9 mouse cellular contexts compared by ENCODE assay signal in genomic region chr15:103299644-103300043, GRCm38 (mm10). TPM values are rescaled to one million over a fixed set of nuclear protein-coding genes. Genes with fewer than 3 reads are reported as not detected.
A peak's percentile ranks its signal among the peaks of the same experiment; 100 is the strongest.
DNase-seq lines count a peak whose midpoint lies in the region; ATAC-seq and TF ChIP-seq lines count a peak whose summit lies in the region.
"Had no signal": no experiment of that assay in that cellular context is flagged by ENCODE, and none has a peak within 500 bp of the region (broad histone marks: within the 10 kb centered on the region; RNA-seq: fewer than 3 reads in every experiment).

No protein-coding gene starts in this region.

- peak overlapping the region; percentile 55 for H3K9ac ChIP-seq in heart, embryonic 12.5 days
- H3K9ac ChIP-seq in stomach, embryonic 14.5 days (replicated peaks; ENCODE audit: low read depth, low read length), result no peak overlapping the region
- H3K9ac ChIP-seq in stomach, postnatal 0 days (ENCODE audit: low read length), result no peak overlapping the region
- H3K9ac ChIP-seq in stomach, embryonic 16.5 days (ENCODE audit: low read length), result 0 out of 2 replicates have a peak overlapping the region, but pooled peaks have one; percentile 44

- 49% methylated on average over 8 of the region's 8 CpGs for whole genome bisulfite sequencing in heart, embryonic 12.5 days
- WGBS in stomach, embryonic 14.5 days, result 33% methylated on average over 8 of the region's 8 CpGs
- 42% methylated on average over 8 of the region's 8 CpGs for WGBS in stomach, postnatal 0 days
- 27% methylated on average over 8 of the region's 8 CpGs for WGBS in limb, embryonic 10.5 days
- 52% methylated on average over 8 of the region's 8 CpGs for WGBS in stomach, embryonic 16.5 days

- peaks cover 63% of the 10 kb centered on the region for H3K4me1 ChIP-seq in heart, embryonic 12.5 days (replicated peaks)
- peaks cover 63% of the 10 kb centered on the region for H3K4me1 ChIP-seq in stomach, embryonic 14.5 days (ENCODE audit: control insufficient read depth, insufficient read depth, low read length)
- peaks cover 10% of the 10 kb centered on the region for H3K4me1 ChIP-seq in stomach, postnatal 0 days (replicated peaks; ENCODE audit: control insufficient read depth, insufficient read depth)
- peaks cover 100% of the 10 kb centered on the region for H3K4me1 ChIP-seq in limb, embryonic 10.5 days
- peaks cover 48% of the 10 kb centered on the region for H3K4me1 ChIP-seq in stomach, embryonic 16.5 days (ENCODE audit: control insufficient read depth, insufficient read depth, low read length)

- H3K9me3 ChIP-seq in heart, embryonic 12.5 days (replicated peaks), result no peaks in the 10 kb centered on the region
- no peaks in the 10 kb centered on the region for H3K9me3 ChIP-seq in stomach, embryonic 14.5 days (ENCODE audit: control insufficient read depth, low read depth, low read length)
- H3K9me3 ChIP-seq in stomach, postnatal 0 days (ENCODE audit: control insufficient read depth, low read length), result no peaks in the 10 kb centered on the region
- no peaks in the 10 kb centered on the region for H3K9me3 ChIP-seq in limb, embryonic 10.5 days (replicated peaks)
- H3K9me3 ChIP-seq in stomach, embryonic 16.5 days (replicated peaks; ENCODE audit: control insufficient read depth, low read length), result no peaks in the 10 kb centered on the region

- H3K36me3 ChIP-seq in heart, embryonic 12.5 days, result peaks cover 39% of the 10 kb centered on the region
- H3K36me3 ChIP-seq in stomach, embryonic 14.5 days (ENCODE audit: control insufficient read depth, insufficient read depth, low read length), result peaks cover 28% of the 10 kb centered on the region; the same call in 1 of the 2 replicates
- H3K36me3 ChIP-seq in stomach, postnatal 0 days (ENCODE audit: control insufficient read depth, insufficient read depth, low read length), result peaks cover 5% of the 10 kb centered on the region
- H3K36me3 ChIP-seq in limb, embryonic 10.5 days, result peaks cover 29% of the 10 kb centered on the region
- no peaks in the 10 kb centered on the region for H3K36me3 ChIP-seq in stomach, embryonic 16.5 days (ENCODE audit: control insufficient read depth, insufficient read depth, low read length)

- no peak for ATAC-seq in heart, embryonic 12.5 days (ENCODE audit: insufficient number of reproducible peaks, low FRiP score)
- ATAC-seq in stomach, embryonic 14.5 days (ENCODE audit: insufficient number of reproducible peaks, insufficient read depth, low FRiP score, low read depth), result peak; percentile 3; the same call in 1 of the 2 replicates
- no peak for ATAC-seq in stomach, postnatal 0 days (ENCODE audit: low FRiP score, low TSS enrichment)
- 0 out of 2 replicates have a peak, but pooled peaks have one; percentile 3 for ATAC-seq in stomach, embryonic 16.5 days (ENCODE audit: insufficient read depth, low FRiP score)

- H3K27ac ChIP-seq in heart, embryonic 12.5 days (ENCODE audit: poor library complexity, severe bottlenecking), result 0 out of 2 replicates have a peak overlapping the region, but pooled peaks have one; percentile 63
- H3K27ac ChIP-seq in stomach, embryonic 14.5 days (ENCODE audit: low read length), result peak overlapping the region; percentile 90
- H3K27ac ChIP-seq in stomach, postnatal 0 days (replicated peaks), result no peak overlapping the region; the same call in 1 of the 2 replicates
- H3K27ac ChIP-seq in limb, embryonic 10.5 days, result peak overlapping the region; percentile 94
- H3K27ac ChIP-seq in stomach, embryonic 16.5 days (ENCODE audit: low read length), result peak overlapping the region; percentile 73

- DNase-seq in heart, adult 18-20 months, result no peak
- no peak for DNase-seq in stomach, postnatal 0 days (ENCODE audit: low spot score)
- DNase-seq in limb, embryonic 10.5 days (ENCODE audit: low spot score), result no peak
- no peak for DNase-seq in testis, postnatal 14 days (ENCODE audit: low spot score)
- DNase-seq in frontal cortex, postnatal 10 days (ENCODE audit: low spot score in 2 of 2), result no peak
- DNase-seq: adrenal gland, postnatal 25 days had no signal

- TF ChIP-seq CTCF in stomach, postnatal 0 days (IDR thresholded peaks at IDR 0.05; ENCODE audit: low read depth), result no peak

- H3K4me2 ChIP-seq in heart, embryonic 12.5 days, result peak overlapping the region; percentile 64
- H3K4me2 ChIP-seq in stomach, embryonic 14.5 days (replicated peaks; ENCODE audit: low read depth, low read length), result peak overlapping the region; percentile 30
- no peak overlapping the region; the same call in 1 of the 2 replicates for H3K4me2 ChIP-seq in stomach, postnatal 0 days (replicated peaks; ENCODE audit: low read depth)
- H3K4me2 ChIP-seq in stomach, embryonic 16.5 days (ENCODE audit: low read depth, low read length), result peak overlapping the region; percentile 41

- peak overlapping the region; percentile 28; the same call in 1 of the 2 replicates for H3K4me3 ChIP-seq in heart, embryonic 12.5 days
- no peak overlapping the region for H3K4me3 ChIP-seq in stomach, embryonic 14.5 days (ENCODE audit: low read depth, low read length)
- H3K4me3 ChIP-seq in stomach, postnatal 0 days (ENCODE audit: low read depth, low read length), result no peak overlapping the region
- H3K4me3 ChIP-seq in limb, embryonic 10.5 days, result peak overlapping the region; percentile 41
- H3K4me3 ChIP-seq in stomach, embryonic 16.5 days (replicated peaks; ENCODE audit: low read length), result no peak overlapping the region

- H3K27me3 ChIP-seq in heart, embryonic 12.5 days (replicated peaks), result no peaks in the 10 kb centered on the region
- H3K27me3 ChIP-seq in stomach, embryonic 14.5 days (ENCODE audit: control insufficient read depth, insufficient read depth, low read length), result no peaks in the 10 kb centered on the region
- H3K27me3 ChIP-seq in stomach, postnatal 0 days (ENCODE audit: control insufficient read depth, insufficient read depth, low read length), result no peaks in the 10 kb centered on the region
- no peaks in the 10 kb centered on the region for H3K27me3 ChIP-seq in limb, embryonic 10.5 days (ENCODE audit: low read depth, poor library complexity, severe bottlenecking)
- H3K27me3 ChIP-seq in stomach, embryonic 16.5 days (ENCODE audit: control insufficient read depth, insufficient read depth, low read length), result no peaks in the 10 kb centered on the region

- TF ChIP-seq EP300 in stomach, postnatal 0 days (optimal IDR thresholded peaks at IDR 0.05), result no peak

RNA-seq across cellular contexts. Expression of gene Gpr84, which starts 10.8 kb away (rescaled TPM):
- polyA plus RNA-seq in heart, embryonic 12.5 days (2016; fragmentation: Nextera tagmentation; extraction: Ambion mirVana), result 0.17 and 0.29 TPM in 2 replicates
- total RNA-seq in heart, adult 18-20 months (2021), result not detected
- polyA plus RNA-seq in stomach, embryonic 14.5 days (2014; fragmentation: Nextera tagmentation; extraction: Ambion mirVana), result 0.24 and 0.46 TPM in 2 replicates
- polyA plus RNA-seq in stomach, postnatal 0 days (2015; fragmentation: Nextera tagmentation; extraction: Ambion mirVana), result 0.30 and 0.46 TPM in 2 replicates
- 0.28 and 0.30 TPM in 2 replicates for polyA plus RNA-seq in limb, embryonic 10.5 days (2016; fragmentation: Nextera tagmentation; extraction: Ambion mirVana)
- polyA plus RNA-seq in stomach, embryonic 16.5 days (2015; fragmentation: Nextera tagmentation; extraction: Ambion mirVana), result 0.15 and 0.59 TPM in 2 replicates
- total RNA-seq: adrenal gland, postnatal 25 days had no signal

RNA-seq across cellular contexts. Expression of gene Copz1, which starts 27.1 kb away (rescaled TPM):
- 166 TPM in 2 replicates for polyA plus RNA-seq in heart, embryonic 12.5 days (2016; fragmentation: Nextera tagmentation; extraction: Ambion mirVana)
- 10 to 100 TPM; 52.3 to 52.9 TPM for total RNA-seq in heart, adult 18-20 months (2021)
- polyA plus RNA-seq in stomach, embryonic 14.5 days (2014; fragmentation: Nextera tagmentation; extraction: Ambion mirVana), result 281 and 289 TPM in 2 replicates
- 159 and 168 TPM in 2 replicates for polyA plus RNA-seq in stomach, postnatal 0 days (2015; fragmentation: Nextera tagmentation; extraction: Ambion mirVana)
- polyA plus RNA-seq in limb, embryonic 10.5 days (2016; fragmentation: Nextera tagmentation; extraction: Ambion mirVana), result 305 and 309 TPM in 2 replicates
- 265 and 272 TPM in 2 replicates for polyA plus RNA-seq in stomach, embryonic 16.5 days (2015; fragmentation: Nextera tagmentation; extraction: Ambion mirVana)

RNA-seq across cellular contexts. Expression of gene Zfp385a, which starts 40.2 kb away (rescaled TPM):
- 9.2 and 10.3 TPM in 2 replicates for polyA plus RNA-seq in heart, embryonic 12.5 days (2016; fragmentation: Nextera tagmentation; extraction: Ambion mirVana)
- 10 to 100 TPM in 1 of 2 experiments, 1 to 10 TPM in 1; 8.9 to 10.3 TPM for total RNA-seq in heart, adult 18-20 months (2021)
- polyA plus RNA-seq in stomach, embryonic 14.5 days (2014; fragmentation: Nextera tagmentation; extraction: Ambion mirVana), result 11.1 and 11.7 TPM in 2 replicates
- polyA plus RNA-seq in stomach, postnatal 0 days (2015; fragmentation: Nextera tagmentation; extraction: Ambion mirVana), result 6.0 and 7.4 TPM in 2 replicates
- polyA plus RNA-seq in limb, embryonic 10.5 days (2016; fragmentation: Nextera tagmentation; extraction: Ambion mirVana), result 22.1 and 22.8 TPM in 2 replicates
- 6.9 and 7.0 TPM in 2 replicates for polyA plus RNA-seq in stomach, embryonic 16.5 days (2015; fragmentation: Nextera tagmentation; extraction: Ambion mirVana)

RNA-seq across cellular contexts. Expression of gene Nfe2, which starts 41.4 kb away (rescaled TPM):
- polyA plus RNA-seq in heart, embryonic 12.5 days (2016; fragmentation: Nextera tagmentation; extraction: Ambion mirVana), result 12.1 and 12.4 TPM in 2 replicates
- 1 to 10 TPM in 1 of 2 experiments, under 1 TPM in 1; 0.46 to 1.2 TPM for total RNA-seq in heart, adult 18-20 months (2021)
- 1.9 and 2.0 TPM in 2 replicates for polyA plus RNA-seq in stomach, embryonic 14.5 days (2014; fragmentation: Nextera tagmentation; extraction: Ambion mirVana)
- 0.50 and 0.70 TPM in 2 replicates for polyA plus RNA-seq in stomach, postnatal 0 days (2015; fragmentation: Nextera tagmentation; extraction: Ambion mirVana)
- polyA plus RNA-seq in limb, embryonic 10.5 days (2016; fragmentation: Nextera tagmentation; extraction: Ambion mirVana), result 5.9 and 6.1 TPM in 2 replicates
- 8.7 and 11.1 TPM in 2 replicates for polyA plus RNA-seq in stomach, embryonic 16.5 days (2015; fragmentation: Nextera tagmentation; extraction: Ambion mirVana)

RNA-seq across cellular contexts. Expression of gene Hnrnpa1, which starts 59.4 kb away (rescaled TPM):
- polyA plus RNA-seq in heart, embryonic 12.5 days (2016; fragmentation: Nextera tagmentation; extraction: Ambion mirVana), result 554 and 557 TPM in 2 replicates
- total RNA-seq in heart, adult 18-20 months (2021), result 100 to 1,000 TPM; 147 to 150 TPM
- polyA plus RNA-seq in stomach, embryonic 14.5 days (2014; fragmentation: Nextera tagmentation; extraction: Ambion mirVana), result 852 and 906 TPM in 2 replicates
- 236 and 251 TPM in 2 replicates for polyA plus RNA-seq in stomach, postnatal 0 days (2015; fragmentation: Nextera tagmentation; extraction: Ambion mirVana)
- 1,775 and 1,966 TPM in 2 replicates for polyA plus RNA-seq in limb, embryonic 10.5 days (2016; fragmentation: Nextera tagmentation; extraction: Ambion mirVana)
- 525 and 529 TPM in 2 replicates for polyA plus RNA-seq in stomach, embryonic 16.5 days (2015; fragmentation: Nextera tagmentation; extraction: Ambion mirVana)

Comparison
In these comparisons a context has a peak if more than half of its experiments do, and no peak if none do; other contexts are left out.
1. ATAC-seq: peak in stomach, embryonic 14.5 days (single experiment) and stomach, embryonic 16.5 days (single experiment); none in heart, embryonic 12.5 days (single experiment) and stomach, postnatal 0 days (single experiment).
2. H3K9ac ChIP-seq: peak in heart, embryonic 12.5 days (single experiment) and stomach, embryonic 16.5 days (single experiment); none in stomach, embryonic 14.5 days (single experiment) and stomach, postnatal 0 days (single experiment).
3. H3K4me3 ChIP-seq: peak in heart, embryonic 12.5 days (single experiment) and limb, embryonic 10.5 days (single experiment); none in stomach, embryonic 14.5 days (single experiment), stomach, postnatal 0 days (single experiment) and stomach, embryonic 16.5 days (single experiment).